Mouse (Mus musculus): ENCODE measurements at regions not wholly inside any gene's neighbourhood (a gene's known extent, or its start where the extent isn't known, plus 50 kb on each side); places are given as distances from the start of the nearest gene placed in this dataset.

DNA sequence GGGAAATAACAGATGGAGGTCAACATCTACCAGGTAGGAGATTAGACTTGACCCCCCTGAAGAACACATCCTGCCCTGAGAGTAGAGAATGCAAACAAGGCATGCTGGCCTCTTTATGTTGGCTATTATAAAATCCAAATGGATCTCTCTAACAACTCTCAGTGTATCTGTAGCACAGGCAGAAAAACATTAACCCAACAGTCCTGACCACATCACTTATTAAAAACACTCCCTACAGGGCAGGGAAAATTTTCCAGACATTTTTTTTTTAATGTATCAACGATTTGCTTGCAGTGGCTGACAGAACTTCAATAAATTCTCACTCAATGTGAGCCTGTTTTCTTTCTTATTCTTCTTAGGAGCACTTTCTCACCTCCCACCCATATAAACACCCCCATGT is 511.4 kb downstream of the Cdk5rap2 start:
- DNase-seq, result no peak

DNA sequence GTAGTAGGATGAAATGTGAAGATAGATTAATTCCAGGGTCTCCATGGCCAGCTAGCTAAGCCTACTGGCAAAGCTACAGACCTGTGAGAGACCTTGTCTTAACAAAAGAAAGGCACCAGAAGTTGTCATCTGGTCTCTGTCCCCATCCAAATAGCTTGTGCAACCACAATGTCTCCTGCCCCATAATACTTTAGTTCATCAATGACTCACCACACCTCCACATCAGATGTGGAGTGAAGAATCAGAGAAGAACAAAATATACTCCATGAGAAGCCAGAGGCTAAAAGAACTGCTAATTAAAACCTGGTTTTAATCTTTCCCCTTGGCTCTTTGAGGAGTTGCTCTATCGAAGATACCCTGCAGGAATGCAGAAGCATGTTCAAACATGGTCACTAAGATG is 514.1 kb downstream of the Cdk5rap2 start:
- no peak for DNase-seq

DNA sequence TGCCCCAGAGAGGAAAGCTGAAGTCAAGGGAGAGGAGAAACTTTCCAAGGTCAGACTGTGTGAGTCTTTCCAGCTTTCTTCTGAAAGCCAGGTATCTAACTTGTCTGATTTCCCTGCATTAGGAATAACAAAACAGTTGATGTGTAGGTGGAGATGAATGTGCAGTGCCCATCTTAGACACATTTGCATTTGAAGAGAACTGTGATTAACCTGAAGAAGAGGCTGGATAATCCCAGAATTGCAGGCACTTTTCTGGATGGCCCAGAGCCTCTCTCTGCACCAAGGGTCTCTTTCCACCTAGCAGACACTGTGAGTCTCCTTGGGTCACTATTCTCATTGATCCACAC is 517.4 kb downstream of the Cdk5rap2 start:
- no peak for DNase-seq

DNA sequence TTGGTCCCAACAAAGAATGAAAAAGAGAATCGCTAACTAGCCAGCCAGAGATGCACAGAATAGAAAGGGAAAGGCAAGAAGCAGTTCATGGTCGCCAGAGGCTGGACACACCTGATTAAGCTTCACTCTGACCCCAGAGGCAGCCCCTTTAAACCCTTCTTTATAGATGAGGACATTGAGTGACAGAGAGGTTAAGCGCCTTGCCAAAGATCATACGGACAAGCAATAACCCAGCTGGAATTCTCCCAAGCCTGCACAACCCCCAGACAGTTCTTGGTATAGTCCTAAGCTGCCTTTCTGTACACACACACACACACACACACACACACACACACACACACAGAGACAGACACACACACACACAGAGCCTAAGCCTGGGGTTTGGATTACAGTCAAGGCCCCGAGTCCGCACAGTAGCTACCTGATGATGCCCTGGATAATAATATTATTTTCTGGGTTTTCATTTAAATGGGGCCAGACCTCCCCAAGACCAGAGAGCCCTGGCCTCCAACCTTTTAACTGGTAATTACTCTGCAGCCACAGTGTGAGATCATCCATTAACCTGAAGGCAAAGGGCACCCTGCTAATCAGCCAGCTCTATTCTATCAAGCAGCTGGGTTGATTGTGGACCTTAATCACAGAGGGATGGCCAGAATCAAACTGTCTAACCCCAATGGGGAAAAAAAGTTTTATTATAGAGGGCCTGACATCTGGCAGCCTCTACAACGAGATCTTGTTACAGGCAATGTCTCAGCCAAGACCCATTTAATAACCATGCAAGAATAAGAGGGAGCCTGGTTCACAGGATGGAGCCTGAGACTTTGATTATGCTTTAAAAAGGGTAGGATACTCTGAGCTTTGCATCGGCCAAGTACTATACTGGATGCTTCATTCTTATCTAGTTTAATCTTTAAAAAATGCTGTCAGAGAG is 518.1 kb downstream of the Cdk5rap2 start:
- no peak for DNase-seq

DNA sequence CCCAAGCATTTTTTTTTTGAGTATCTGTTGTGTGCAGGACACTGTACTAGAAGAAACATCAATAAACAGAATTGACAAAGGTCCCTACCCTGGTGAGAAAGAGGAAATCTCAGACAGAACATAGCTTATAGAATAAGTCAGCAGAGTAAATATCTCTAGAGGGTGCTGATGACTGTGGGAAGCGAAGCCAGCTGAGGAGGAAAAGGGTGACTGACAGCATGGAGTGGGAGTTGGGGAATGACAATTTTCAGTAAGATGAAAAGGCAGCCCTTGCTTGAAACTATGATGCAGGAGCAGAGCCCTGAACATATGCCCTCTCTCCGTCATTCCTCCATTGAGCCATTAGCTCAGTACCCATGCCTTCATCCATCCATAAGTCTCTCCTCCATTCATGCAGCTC is 519.6 kb downstream of the Cdk5rap2 start:
- no peak for DNase-seq

DNA sequence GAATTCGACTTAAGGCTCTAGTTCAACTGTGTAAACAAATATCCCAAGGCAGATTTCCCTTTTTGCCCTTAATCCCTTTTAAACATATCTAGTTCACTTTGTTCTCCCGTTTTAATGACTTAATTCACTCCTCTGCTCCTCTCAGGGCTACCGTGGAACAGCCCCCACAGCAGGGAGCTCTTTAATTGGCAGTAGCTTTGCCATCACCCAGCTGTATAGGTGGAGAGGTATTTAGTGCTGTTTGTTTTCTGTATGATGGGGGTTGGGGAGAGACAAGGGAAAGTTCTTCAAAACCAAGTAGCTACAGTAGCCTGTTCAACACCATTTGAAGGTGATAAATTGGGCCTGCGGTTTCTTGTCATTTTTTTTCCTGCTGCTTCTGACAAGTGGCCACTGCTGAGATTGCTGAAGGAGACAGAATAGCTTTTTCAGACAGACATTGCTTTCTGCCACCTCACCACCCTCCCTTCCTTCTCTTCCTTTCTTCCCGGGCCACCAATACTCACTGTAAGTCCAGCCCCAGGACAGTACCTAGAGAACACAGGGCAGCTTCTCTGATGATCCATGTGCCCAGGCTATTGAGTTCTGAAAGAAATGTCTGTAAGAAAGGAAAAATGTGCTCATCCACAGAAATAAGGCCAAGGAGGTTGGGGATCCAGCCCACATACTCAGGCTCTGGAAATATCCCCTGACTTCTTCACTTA is 520.2 kb downstream of the Cdk5rap2 start:
- no peak for DNase-seq

DNA sequence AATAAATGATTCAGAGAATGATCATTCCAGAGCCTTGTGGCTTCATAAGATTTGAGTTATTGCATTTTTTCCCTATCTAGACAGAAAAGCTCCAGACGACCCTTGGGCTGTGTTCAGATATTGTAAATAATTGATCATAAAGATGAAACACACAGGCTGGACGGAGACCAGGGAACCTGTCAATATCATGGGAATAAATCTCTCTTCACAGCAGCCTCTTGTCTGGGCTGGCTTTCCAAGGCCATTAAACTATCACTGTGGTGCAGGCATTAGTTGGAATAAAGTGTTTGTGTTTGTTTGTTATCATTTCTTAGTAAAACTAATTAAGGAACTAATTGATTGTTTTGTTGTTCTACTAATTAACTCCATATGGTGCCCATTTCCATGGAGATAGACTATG is 533.5 kb downstream of the Cdk5rap2 start:
- no peak for DNase-seq

DNA sequence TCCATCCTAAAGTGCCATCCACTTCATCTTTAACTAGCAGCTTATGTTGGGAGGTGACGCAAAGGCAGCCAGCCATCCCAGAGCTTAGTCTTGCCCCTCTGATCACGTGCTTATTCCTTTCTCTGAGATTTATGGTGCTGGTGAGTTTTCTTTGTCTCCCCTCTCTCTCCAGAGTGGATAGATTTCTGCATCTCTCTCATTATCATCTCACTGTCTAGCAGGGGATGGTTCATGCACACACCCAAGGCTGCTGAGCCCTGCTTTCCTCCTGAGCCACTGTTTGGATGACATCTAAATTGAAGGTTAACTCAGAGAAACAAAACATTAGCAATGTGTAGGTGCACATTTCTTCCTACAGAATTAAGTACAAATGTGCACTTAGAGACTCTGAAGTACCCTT is 539.6 kb downstream of the Cdk5rap2 start:
- no peak for DNase-seq

DNA sequence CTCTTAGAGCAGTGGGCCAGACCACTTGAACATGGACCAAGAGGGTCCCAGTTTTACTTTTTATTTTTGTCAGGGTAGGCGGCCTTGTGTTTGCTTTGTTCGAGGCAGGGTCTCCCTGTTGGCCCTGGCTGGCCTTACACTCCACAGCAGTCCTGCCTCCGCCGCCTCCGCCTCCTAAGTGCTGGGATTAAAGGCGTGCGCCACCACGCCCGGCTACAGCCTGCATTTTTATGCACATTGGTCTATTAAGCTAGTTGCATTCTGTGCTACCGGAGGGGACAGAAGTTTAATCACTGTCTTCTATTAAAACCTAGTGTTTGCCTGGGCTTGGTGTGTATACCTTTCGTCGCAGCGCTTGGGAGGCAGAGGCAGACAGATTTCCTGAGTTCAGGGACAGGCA is 555.2 kb downstream of the Cdk5rap2 start:
- DNase-seq, result no peak

DNA sequence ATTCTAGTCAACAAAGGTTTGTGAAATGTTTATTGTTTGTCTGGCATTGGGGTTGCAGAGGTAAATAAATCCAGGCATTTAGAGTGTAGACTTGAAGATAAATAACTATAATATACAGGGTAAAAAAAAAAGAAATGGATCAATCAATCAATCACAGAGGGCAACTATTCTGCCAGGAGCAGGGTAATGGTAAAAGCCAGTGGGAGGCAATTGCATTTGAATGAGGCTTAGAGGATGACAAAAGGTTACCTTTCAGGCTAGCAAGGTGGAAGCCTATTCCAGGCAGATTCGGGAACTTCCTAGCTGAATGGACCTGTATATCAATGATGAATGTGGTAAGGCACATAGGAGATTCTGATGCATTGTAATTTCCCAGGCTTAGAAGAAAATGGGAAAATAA is 557.6 kb downstream of the Cdk5rap2 start:
- DNase-seq, result no peak

DNA sequence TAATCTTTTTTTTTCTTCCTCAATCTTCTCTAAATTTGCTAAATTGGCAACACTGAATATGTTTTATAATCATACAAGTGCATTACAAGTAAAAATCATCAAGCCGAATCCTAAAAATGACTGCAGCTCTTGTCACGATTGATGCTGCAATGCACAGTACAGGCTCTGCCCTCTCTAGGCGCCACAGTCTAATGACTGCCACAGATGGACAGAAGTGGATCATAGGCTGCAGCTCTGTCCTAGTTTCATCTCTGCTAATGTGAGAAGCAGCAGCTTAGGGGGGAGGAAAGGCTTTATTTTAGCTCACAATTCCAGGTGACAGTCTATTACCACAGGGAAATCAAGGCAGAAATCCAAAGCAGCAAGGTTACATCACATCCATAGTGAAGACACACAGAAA is 560.8 kb downstream of the Cdk5rap2 start:
- DNase-seq, result no peak

DNA sequence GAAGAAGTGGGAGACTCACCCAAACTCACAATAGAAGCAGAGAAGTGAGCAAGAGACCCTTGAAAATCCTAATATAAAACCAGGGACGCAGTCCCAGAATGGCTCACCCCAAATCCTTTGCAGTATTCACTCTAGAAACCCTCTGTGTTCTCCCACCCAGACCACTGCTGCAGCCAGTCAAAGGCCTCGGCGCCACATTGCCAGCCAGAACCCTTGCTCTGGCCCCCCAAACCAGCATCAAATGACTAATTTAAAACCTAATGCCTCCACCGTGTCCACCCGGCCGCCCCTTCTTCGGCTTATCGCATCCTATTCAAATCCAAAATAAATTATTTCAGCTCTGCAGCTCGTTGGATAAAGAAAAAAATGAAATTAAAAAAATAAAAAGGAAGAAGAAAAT is 570.4 kb downstream of the Cdk5rap2 start:
- no peak for DNase-seq

DNA sequence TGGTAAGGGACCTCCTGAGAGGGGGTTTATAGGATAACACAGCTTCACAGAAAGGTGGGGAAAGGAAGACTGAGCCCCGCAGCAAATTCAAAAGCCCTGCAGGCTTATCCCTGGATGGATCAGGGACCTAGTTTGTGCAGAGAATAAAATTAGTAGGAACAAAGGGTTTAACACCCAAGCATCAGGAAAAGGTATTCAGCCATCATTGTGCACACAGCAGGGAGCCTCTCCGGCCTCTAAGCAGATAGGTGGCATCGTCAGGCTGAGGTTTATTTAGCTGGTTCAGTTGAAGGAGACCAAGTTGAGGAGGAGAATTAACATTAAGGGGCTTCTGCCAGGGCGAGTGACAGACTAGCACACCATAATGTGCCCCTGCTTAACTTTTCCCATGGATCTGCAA is 571.3 kb downstream of the Cdk5rap2 start:
- no peak for DNase-seq

DNA sequence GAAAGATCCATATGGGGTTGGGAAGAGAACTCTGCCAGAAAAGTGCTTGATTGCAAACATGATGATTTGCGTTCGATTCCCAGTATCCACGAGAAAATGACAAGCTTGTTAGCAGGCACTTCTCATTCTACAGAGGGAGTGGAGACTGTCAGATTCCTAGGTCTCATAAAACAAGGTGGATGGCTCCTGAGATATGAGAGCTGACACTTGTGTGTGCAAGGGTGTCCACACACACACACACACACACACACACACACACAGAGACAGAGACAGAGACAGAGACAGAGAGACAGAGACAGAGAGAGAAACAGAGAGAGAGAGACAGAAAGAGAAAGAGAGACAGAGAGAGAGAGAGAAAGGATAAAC is 585.4 kb downstream of the Cdk5rap2 start:
- DNase-seq, result no peak

DNA sequence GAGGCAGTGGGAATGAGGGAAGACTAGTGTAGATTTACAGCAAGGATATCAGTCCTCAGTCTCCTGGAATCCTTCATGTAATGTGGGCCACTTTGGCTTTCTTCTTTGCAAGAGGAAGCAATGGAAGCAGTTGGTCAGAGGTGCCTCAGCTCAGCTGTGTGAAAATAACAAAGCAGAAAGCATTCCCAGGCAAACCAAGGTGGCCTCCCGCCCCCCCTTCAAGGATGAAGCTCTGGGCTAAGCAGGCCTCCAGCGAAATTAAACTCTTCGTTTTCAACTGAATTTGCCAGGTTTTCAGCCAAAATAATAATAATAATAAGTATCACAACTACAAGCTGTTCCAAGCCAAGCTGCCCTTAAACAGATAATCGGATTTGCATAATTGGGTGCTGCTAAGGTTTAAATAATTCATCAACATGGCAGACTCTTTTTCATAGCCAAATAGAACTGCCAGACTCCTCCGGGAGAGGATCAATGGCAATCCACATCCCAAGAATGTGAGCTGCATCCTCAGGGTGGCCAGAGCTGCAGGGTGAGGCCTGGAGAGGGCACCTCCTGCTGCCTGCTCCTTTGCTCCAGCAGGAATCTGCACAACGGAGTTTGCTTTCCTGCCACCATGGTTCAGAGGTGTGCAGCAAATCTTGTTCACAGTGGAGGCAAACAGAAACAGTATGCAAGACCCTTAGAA is 585.9 kb downstream of the Cdk5rap2 start:
- no peak for DNase-seq

DNA sequence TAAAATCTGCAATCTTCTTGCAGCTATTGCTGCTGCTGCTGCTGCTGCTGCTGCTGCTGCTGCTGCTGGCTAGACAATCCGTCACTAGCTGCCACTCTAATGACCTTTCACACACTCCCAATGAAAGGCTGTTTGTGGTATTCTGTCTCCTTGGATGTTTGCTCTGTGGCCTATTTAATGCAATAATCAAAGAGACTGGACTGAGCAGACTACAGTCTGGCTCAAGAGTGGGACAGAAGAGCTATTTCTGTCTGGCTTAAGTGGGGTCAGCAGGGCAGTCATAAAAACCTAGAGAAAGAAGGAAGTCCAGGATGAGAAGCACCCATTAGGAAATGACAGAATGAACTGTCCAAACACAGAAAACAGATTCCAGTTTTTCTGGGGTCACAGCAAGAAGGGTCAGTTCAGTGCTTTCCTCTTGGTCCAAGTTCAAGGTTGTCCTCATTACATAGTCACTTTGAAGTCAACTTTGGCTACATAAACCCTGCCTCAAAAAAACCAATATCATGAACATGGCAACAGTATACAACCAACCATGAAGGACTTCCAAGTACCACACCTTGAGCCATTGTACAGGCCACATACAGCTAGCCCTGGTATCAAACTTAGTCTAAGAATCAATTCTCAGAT is 586.8 kb downstream of the Cdk5rap2 start:
- peak; percentile 3 for DNase-seq

DNA sequence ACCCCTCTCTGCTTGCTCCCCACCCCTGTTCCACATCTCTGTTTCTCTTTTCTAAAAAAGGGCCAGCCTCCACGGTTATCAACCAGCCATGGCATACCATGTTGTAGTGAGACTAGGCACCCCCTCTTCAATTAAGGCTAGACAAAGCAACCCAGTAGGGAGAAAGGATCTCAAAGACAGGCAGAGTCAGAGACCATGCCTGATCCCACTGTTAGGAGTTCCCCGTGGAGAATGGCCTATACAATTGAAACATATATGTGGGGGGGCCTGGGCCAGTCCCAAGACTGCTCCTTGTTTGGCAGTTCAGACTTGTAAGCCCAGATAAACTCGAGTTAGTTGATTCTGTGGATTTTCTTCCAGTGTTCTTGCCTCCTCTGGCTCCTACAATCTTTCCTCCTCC is 591.4 kb downstream of the Cdk5rap2 start:
- no peak for DNase-seq

DNA sequence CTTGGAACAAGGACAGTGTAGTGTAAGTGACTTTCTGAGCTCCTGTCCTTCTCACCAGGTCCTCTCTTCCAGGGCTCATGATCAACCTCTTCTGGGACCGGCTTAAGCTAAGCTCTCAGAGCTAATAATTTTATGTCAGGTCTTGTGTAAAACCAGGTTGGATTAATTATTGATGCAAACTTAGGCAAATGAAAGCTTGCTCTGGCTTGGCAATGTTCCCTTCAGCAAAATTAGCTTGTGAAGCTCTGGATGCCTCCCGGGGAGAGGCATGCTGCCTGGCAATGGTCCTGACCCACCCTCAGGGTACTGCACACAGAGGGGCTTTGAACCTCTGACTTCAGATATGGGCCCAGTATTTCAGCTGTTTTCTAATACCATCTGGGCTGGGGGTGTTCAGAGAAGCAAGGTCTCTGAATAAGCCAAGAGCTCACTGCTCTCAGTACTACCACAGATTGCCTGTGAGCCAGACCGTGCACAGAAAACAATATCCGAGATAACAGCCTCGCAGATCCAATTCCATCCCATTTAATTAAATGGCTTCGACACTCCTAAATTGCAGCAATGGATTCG is 624.7 kb downstream of the Cdk5rap2 start:
- DNase-seq, result no peak

DNA sequence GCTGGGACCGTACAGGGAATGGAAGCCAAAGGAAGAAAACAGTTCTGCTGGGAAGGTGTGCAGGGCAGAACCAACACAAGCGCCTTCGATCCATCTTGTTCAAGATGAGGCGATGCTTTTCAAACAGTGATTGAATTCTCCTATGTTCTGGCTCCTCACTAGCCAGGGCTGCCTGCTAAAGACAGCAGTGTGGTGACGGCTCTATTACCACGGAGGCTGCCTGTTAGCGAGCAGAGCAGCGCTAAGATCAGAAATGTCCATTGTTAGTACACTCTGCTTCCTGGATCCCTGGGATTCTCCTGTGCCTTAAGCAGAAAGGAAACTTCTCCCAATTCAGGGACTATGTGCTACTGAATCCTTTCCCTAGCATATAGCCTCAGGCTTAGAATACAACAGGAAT is 629.0 kb downstream of the Cdk5rap2 start:
- no peak for DNase-seq

DNA sequence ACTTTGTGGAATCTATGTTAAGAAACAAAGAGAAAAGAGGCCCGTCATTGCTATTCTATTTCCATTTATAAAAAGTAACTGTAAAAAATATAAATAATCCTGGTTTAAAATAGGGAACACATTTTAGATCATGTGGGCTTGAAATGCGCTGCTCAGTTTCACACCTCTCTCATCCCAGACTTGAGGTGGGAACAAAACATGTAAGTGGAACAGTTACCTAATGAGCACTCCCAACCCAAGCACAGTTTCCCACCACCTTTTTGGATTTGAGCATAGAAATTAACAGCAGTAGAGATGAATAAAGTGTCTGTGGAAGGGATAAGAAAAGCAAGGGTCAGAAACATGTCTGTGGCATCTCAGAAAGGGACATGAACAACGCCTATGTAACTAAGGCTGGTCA is 648.4 kb downstream of the Cdk5rap2 start:
- no peak for DNase-seq

DNA sequence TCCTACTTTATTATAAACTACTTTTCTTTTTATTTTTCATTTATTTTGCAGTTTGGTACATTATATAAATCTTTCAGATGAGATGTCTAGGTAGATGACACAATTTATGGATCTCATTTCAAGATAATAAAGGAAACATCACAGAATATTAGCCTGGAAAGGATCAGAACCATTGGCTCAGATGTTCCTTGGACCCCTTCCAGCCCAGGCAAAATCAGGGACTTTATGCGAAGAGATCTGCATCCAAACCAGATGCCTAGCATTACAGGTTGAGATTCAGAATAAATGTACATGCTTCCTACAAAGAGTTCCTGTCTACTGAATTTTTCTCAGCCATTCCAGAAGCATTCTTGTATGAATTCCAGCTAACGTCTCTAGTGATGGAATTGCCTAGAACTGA is 650.6 kb downstream of the Cdk5rap2 start:
- no peak for DNase-seq

DNA sequence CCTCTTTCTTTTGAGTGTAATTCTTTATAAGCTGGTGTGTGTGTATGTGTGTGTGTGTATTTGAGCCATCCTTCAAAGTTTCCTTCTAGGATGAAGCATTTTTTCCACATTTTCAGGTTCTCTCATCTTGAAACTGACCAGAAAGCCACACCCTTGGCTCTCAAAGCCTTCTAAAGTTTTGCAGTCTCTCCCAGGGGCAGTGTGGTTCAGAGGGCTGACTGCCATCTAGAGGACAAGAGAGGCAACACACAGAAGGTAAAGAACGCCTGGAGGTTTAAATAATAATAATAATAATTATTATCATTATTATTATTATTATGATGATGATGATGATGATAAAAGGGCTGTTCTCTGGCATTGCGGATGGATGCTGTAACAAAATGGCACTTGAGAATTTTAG is 655.7 kb downstream of the Cdk5rap2 start:
- DNase-seq, result peak; percentile 2

DNA sequence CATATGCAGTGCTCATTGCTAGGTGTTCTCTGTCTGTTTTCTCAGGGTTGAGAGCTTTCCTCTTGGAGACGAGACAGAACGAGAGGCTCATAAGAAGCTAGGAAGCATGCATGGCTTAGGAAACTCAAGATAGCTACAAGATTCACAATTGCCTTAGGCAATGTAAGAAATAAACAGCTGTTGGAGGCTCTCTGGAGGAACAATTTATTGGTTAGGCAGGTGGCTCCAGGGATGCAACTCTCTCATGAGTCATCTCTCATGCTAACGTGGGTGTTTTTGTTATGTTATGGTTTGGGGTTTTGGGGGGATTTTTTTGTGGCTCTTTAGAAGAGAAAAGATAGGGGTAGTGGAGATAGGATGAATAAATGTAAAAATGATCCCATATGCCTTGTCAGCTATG is 657.2 kb downstream of the Cdk5rap2 start:
- DNase-seq, result no peak

All from lung, postnatal 14 days (tissue).